Mouse (Mus musculus): ENCODE measurements around the gene Il11ra1. TPM values are rescaled to one million over a fixed set of nuclear protein-coding genes. Genes with fewer than 3 reads are reported as not detected.
A peak's percentile ranks its signal among the peaks of the same experiment; 100 is the strongest.

Il11ra1 gene
- polyA plus RNA-seq, 1 experiment from 2014 or later = 129 TPM

- Histone ChIP-seq H3K4me3 (ENCODE audit: low read depth, low read length) (no peak overlapping the region), H3K9me3 (ENCODE audit: low read depth, low read length) (no peaks in the 10 kb centered on the region), H3K27me3 (ENCODE audit: insufficient read depth, low read length) (no peaks in the 10 kb centered on the region), H3K4me2 (no peak overlapping the region), H3K9ac (no peak overlapping the region), H3K36me3 (ENCODE audit: insufficient read depth) (no peaks in the 10 kb centered on the region), H3K4me1 (ENCODE audit: insufficient read depth) (no peaks in the 10 kb centered on the region), H3K27ac (ENCODE audit: low read depth) (no peak overlapping the region)
- WGBS = 0% methylated on average over 5 of the region's 5 CpGs
- no peak for TF ChIP-seq CTCF (IDR thresholded peaks at IDR 0.05; ENCODE audit: low read depth)
- ATAC-seq (ENCODE audit: insufficient read depth) = no peak
- peak; percentile 41 for DNase-seq
Observed at GRCm38 (mm10) chr4:41704651-41705050, 4.9 kb downstream of the Il11ra1 start.

- Histone ChIP-seq H3K4me1 (ENCODE audit: insufficient read depth) (no peaks in the 10 kb centered on the region), H3K9me3 (ENCODE audit: low read depth, low read length) (no peaks in the 10 kb centered on the region), H3K4me3 (ENCODE audit: low read depth, low read length) (no peak overlapping the region), H3K36me3 (ENCODE audit: insufficient read depth) (peaks cover under 1% of the 10 kb centered on the region; the same call in 1 of the 2 replicates), H3K27ac (ENCODE audit: low read depth) (no peak overlapping the region), H3K4me2 (no peak overlapping the region), H3K27me3 (ENCODE audit: insufficient read depth, low read length) (no peaks in the 10 kb centered on the region), H3K9ac (no peak overlapping the region)
- WGBS = 54% methylated on average over 19 of the region's 19 CpGs
- ATAC-seq (ENCODE audit: insufficient read depth) = no peak
- no peak for TF ChIP-seq CTCF (IDR thresholded peaks at IDR 0.05; ENCODE audit: low read depth)
- peak; percentile 40 for DNase-seq
Observed at GRCm38 (mm10) chr4:41705922-41706754, 6.3 kb downstream of the Il11ra1 start.

GRCm38 (mm10) chr4:41707011-41707535 is 7.3 kb downstream of the Il11ra1 start:
- Histone ChIP-seq H3K9me3 (ENCODE audit: low read depth, low read length) (no peaks in the 10 kb centered on the region), H3K9ac (no peak overlapping the region), H3K4me2 (0 out of 2 replicates have a peak overlapping the region, but pooled peaks have one; percentile 6), H3K27ac (ENCODE audit: low read depth) (no peak overlapping the region), H3K4me1 (ENCODE audit: insufficient read depth) (peaks cover 4% of the 10 kb centered on the region; the same call in 1 of the 2 replicates), H3K36me3 (ENCODE audit: insufficient read depth) (peaks cover 10% of the 10 kb centered on the region; the same call in 1 of the 2 replicates), H3K4me3 (ENCODE audit: low read depth, low read length) (no peak overlapping the region), H3K27me3 (ENCODE audit: insufficient read depth, low read length) (no peaks in the 10 kb centered on the region)
- WGBS = 2% methylated on average over 13 of the region's 13 CpGs
- peak; percentile 84 for DNase-seq
- TF ChIP-seq CTCF (IDR thresholded peaks at IDR 0.05; ENCODE audit: low read depth) = peak; percentile 80
- ATAC-seq (ENCODE audit: insufficient read depth) = peak; percentile 58

GRCm38 (mm10) chr4:41708192-41708745 is 8.5 kb downstream of the Il11ra1 start:
- Histone ChIP-seq H3K9ac (no peak overlapping the region), H3K27ac (ENCODE audit: low read depth) (no peak overlapping the region), H3K4me3 (ENCODE audit: low read depth, low read length) (no peak overlapping the region), H3K4me1 (ENCODE audit: insufficient read depth) (peaks cover 7% of the 10 kb centered on the region; the same call in 1 of the 2 replicates), H3K9me3 (ENCODE audit: low read depth, low read length) (no peaks in the 10 kb centered on the region), H3K36me3 (ENCODE audit: insufficient read depth) (peaks cover 13% of the 10 kb centered on the region; the same call in 1 of the 2 replicates), H3K27me3 (ENCODE audit: insufficient read depth, low read length) (no peaks in the 10 kb centered on the region), H3K4me2 (no peak overlapping the region)
- TF ChIP-seq CTCF (IDR thresholded peaks at IDR 0.05; ENCODE audit: low read depth) = peak; percentile 73
- peak; percentile 92 for DNase-seq
- WGBS = 28% methylated on average over 8 of the region's 8 CpGs
- no peak for ATAC-seq (ENCODE audit: insufficient read depth)

GRCm38 (mm10) chr4:41710229-41710628 is 10.4 kb downstream of the Il11ra1 start:
- H3K9me3 ChIP-seq (ENCODE audit: low read depth, low read length) = no peaks in the 10 kb centered on the region
- no peaks in the 10 kb centered on the region for H3K27me3 ChIP-seq (ENCODE audit: insufficient read depth, low read length)
- no peak for DNase-seq
- 0 out of 2 replicates have a peak, but pooled peaks have one; percentile 2 for TF ChIP-seq CTCF (IDR thresholded peaks at IDR 0.05; ENCODE audit: low read depth)
- H3K9ac ChIP-seq = no peak overlapping the region
- no peak overlapping the region for H3K4me2 ChIP-seq
- H3K4me3 ChIP-seq (ENCODE audit: low read depth, low read length) = no peak overlapping the region
- H3K4me1 ChIP-seq (ENCODE audit: insufficient read depth) = peaks cover 10% of the 10 kb centered on the region
- no peak for ATAC-seq (ENCODE audit: insufficient read depth)
- WGBS = 42% methylated on average over 4 of the region's 4 CpGs
- no peak overlapping the region for H3K27ac ChIP-seq (ENCODE audit: low read depth)
- peaks cover 13% of the 10 kb centered on the region; the same call in 1 of the 2 replicates for H3K36me3 ChIP-seq (ENCODE audit: insufficient read depth)

GRCm38 (mm10) chr4:41711705-41712375 is 12.1 kb downstream of the Il11ra1 start:
- WGBS = 69% methylated on average over 16 of the region's 16 CpGs
- Histone ChIP-seq H3K36me3 (ENCODE audit: insufficient read depth) (peaks cover 25% of the 10 kb centered on the region), H3K27me3 (ENCODE audit: insufficient read depth, low read length) (no peaks in the 10 kb centered on the region), H3K9ac (peak overlapping the region; percentile 96), H3K4me1 (ENCODE audit: insufficient read depth) (peaks cover 10% of the 10 kb centered on the region), H3K4me3 (ENCODE audit: low read depth, low read length) (peak overlapping the region; percentile 88), H3K27ac (ENCODE audit: low read depth) (no peak overlapping the region), H3K4me2 (peak overlapping the region; percentile 94), H3K9me3 (ENCODE audit: low read depth, low read length) (no peaks in the 10 kb centered on the region)
- DNase-seq (peak; percentile 20), ATAC-seq (ENCODE audit: insufficient read depth) (no peak)
- no peak for TF ChIP-seq CTCF (IDR thresholded peaks at IDR 0.05; ENCODE audit: low read depth)
